Mouse (Mus musculus): ENCODE results near the gene Brk1. TPM values are rescaled to one million over a fixed set of nuclear protein-coding genes. Genes with fewer than 3 reads are reported as not detected.
A peak's percentile ranks its signal among the peaks of the same experiment; 100 is the strongest.

The Brk1 gene
- polyA plus RNA-seq, 1 experiment from 2014 or later: 220 TPM

- ATAC-seq (ENCODE audit: insufficient read depth, low FRiP score, low TSS enrichment) (no peak), DNase-seq (ENCODE audit: low spot score) (no peak)
- Histone ChIP-seq H3K4me1 (ENCODE audit: control insufficient read depth, insufficient read depth, low read length) (no peaks in the 10 kb centered on the region), H3K9me3 (ENCODE audit: control insufficient read depth, low read length) (no peaks in the 10 kb centered on the region), H3K4me2 (ENCODE audit: low read depth) (no peak overlapping the region), H3K27ac (ENCODE audit: low read depth, low read length) (no peak overlapping the region), H3K36me3 (ENCODE audit: control insufficient read depth, insufficient read depth, low read length) (peaks cover 12% of the 10 kb centered on the region), H3K4me3 (ENCODE audit: low read depth, low read length) (no peak overlapping the region), H3K9ac (ENCODE audit: low read length) (no peak overlapping the region), H3K27me3 (ENCODE audit: control insufficient read depth, insufficient read depth, low read length) (no peaks in the 10 kb centered on the region)
- WGBS: 91% methylated on average over 8 of the region's 8 CpGs
These were observed 7.8 kb downstream of the Brk1 start for GRCm38 (mm10) chr6:113612258-113612969.

DNA sequence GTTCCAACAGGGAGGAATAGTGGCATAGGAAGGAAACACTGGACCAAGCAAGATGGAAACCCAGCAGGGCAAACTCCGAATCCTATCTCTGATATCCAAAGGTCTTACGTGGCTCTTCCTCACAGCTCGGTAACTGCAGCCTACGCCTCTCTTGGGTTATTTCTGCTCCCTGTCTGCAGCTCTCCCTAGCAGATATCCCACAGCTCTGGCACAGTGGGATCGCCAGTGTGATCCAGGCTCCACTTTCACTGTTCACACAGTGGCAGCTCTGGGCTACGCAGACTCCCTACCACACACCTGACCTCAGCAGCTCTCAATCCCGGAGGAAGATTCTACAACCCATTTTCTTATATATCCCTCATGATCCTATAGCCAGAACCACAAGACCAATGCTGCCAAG is 9.6 kb downstream of the Brk1 start:
- WGBS: 97% methylated on average over 7 of the region's 7 CpGs
- H3K36me3 ChIP-seq (ENCODE audit: control insufficient read depth, insufficient read depth, low read length): peaks cover 12% of the 10 kb centered on the region
- ATAC-seq (ENCODE audit: insufficient read depth, low FRiP score, low TSS enrichment): no peak
- H3K4me3 ChIP-seq (ENCODE audit: low read depth, low read length): no peak overlapping the region
- no peak overlapping the region for H3K9ac ChIP-seq (ENCODE audit: low read length)
- no peak overlapping the region for H3K4me2 ChIP-seq (ENCODE audit: low read depth)
- H3K27me3 ChIP-seq (ENCODE audit: control insufficient read depth, insufficient read depth, low read length): no peaks in the 10 kb centered on the region
- DNase-seq (ENCODE audit: low spot score): no peak
- H3K9me3 ChIP-seq (ENCODE audit: control insufficient read depth, low read length): no peaks in the 10 kb centered on the region
- no peaks in the 10 kb centered on the region for H3K4me1 ChIP-seq (ENCODE audit: control insufficient read depth, insufficient read depth, low read length)
- H3K27ac ChIP-seq (ENCODE audit: low read depth, low read length): no peak overlapping the region

DNA sequence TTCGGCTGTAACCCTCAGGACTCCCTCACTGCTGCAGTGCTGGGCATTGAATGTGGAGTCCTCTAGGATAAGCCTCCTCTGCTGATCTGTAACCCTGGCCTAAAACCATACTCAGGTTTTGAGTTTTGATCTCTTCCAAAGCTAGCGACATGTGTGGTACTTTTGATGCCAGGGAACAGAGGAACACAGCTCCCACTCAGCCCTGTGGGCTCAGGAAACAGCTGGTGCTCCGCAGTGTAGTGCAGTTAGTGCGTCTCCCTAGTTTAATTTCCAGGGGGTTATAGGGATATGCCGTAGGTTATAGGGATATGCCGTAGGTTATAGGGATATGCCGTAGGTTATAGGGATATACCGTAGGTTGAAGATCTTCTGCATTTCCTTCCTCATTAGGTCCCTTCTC is 10.4 kb downstream of the Brk1 start:
- H3K9ac ChIP-seq (ENCODE audit: low read length): no peak overlapping the region
- H3K4me2 ChIP-seq (ENCODE audit: low read depth): no peak overlapping the region
- peaks cover 12% of the 10 kb centered on the region for H3K36me3 ChIP-seq (ENCODE audit: control insufficient read depth, insufficient read depth, low read length)
- ATAC-seq (ENCODE audit: insufficient read depth, low FRiP score, low TSS enrichment) (no peak), DNase-seq (ENCODE audit: low spot score) (no peak)
- 97% methylated on average over 8 of the region's 8 CpGs for WGBS
- H3K9me3 ChIP-seq (ENCODE audit: control insufficient read depth, low read length): no peaks in the 10 kb centered on the region
- H3K27ac ChIP-seq (ENCODE audit: low read depth, low read length): no peak overlapping the region
- no peak overlapping the region for H3K4me3 ChIP-seq (ENCODE audit: low read depth, low read length)
- no peaks in the 10 kb centered on the region for H3K4me1 ChIP-seq (ENCODE audit: control insufficient read depth, insufficient read depth, low read length)
- H3K27me3 ChIP-seq (ENCODE audit: control insufficient read depth, insufficient read depth, low read length): no peaks in the 10 kb centered on the region

- ATAC-seq (ENCODE audit: insufficient read depth, low FRiP score, low TSS enrichment) (no peak), DNase-seq (ENCODE audit: low spot score) (no peak)
- Histone ChIP-seq H3K4me3 (ENCODE audit: low read depth, low read length) (no peak overlapping the region), H3K27ac (ENCODE audit: low read depth, low read length) (no peak overlapping the region), H3K36me3 (ENCODE audit: control insufficient read depth, insufficient read depth, low read length) (peaks cover 12% of the 10 kb centered on the region), H3K9ac (ENCODE audit: low read length) (no peak overlapping the region), H3K9me3 (ENCODE audit: control insufficient read depth, low read length) (no peaks in the 10 kb centered on the region), H3K4me2 (ENCODE audit: low read depth) (no peak overlapping the region), H3K4me1 (ENCODE audit: control insufficient read depth, insufficient read depth, low read length) (no peaks in the 10 kb centered on the region), H3K27me3 (ENCODE audit: control insufficient read depth, insufficient read depth, low read length) (no peaks in the 10 kb centered on the region)
- WGBS: 93% methylated on average over 4 of the region's 4 CpGs
These were observed 10.9 kb downstream of the Brk1 start for GRCm38 (mm10) chr6:113615489-113615888.

DNA sequence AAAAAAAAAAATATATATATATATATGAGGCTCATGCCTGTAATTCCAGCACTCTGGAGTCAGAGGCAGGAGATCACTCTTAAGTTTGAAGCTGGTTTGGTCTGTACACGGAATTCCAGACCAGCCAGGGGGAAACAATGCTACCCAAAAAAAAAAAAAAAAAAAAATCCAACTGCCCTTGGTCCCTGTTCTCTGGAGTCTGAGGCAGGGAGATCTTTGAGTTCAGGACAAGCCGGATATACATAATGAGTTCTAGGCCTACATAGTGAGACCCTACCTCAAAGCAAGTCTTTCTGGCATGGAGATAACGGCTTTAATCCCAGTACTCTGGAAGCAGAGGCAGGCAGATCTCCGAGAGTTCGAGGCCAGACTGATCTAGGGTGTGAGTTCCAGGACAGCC is 18.8 kb downstream of the Brk1 start:
- Histone ChIP-seq H3K4me2 (ENCODE audit: low read depth) (peak overlapping the region; percentile 91), H3K9me3 (ENCODE audit: control insufficient read depth, low read length) (no peaks in the 10 kb centered on the region), H3K27me3 (ENCODE audit: control insufficient read depth, insufficient read depth, low read length) (no peaks in the 10 kb centered on the region), H3K27ac (ENCODE audit: low read depth, low read length) (no peak overlapping the region), H3K4me1 (ENCODE audit: control insufficient read depth, insufficient read depth, low read length) (peaks cover 8% of the 10 kb centered on the region), H3K36me3 (ENCODE audit: control insufficient read depth, insufficient read depth, low read length) (peaks cover 2% of the 10 kb centered on the region; the same call in 1 of the 2 replicates), H3K9ac (ENCODE audit: low read length) (no peak overlapping the region), H3K4me3 (ENCODE audit: low read depth, low read length) (peak overlapping the region; percentile 73)
- no peak for ATAC-seq (ENCODE audit: insufficient read depth, low FRiP score, low TSS enrichment)
- WGBS: 67% methylated on average over 5 of the region's 5 CpGs
- DNase-seq (ENCODE audit: low spot score): no peak

- Histone ChIP-seq H3K27me3 (ENCODE audit: control insufficient read depth, insufficient read depth, low read length) (no peaks in the 10 kb centered on the region), H3K9ac (ENCODE audit: low read length) (peak within 1 kb of the TSS; percentile 91), H3K36me3 (ENCODE audit: control insufficient read depth, insufficient read depth, low read length) (peaks cover 2% of the 10 kb centered on the region), H3K4me1 (ENCODE audit: control insufficient read depth, insufficient read depth, low read length) (peaks cover 8% of the 10 kb centered on the region), H3K4me3 (ENCODE audit: low read depth, low read length) (peak within 1 kb of the TSS; percentile 73), H3K27ac (ENCODE audit: low read depth, low read length) (peak within 1 kb of the TSS; percentile 82), H3K4me2 (ENCODE audit: low read depth) (peak within 1 kb of the TSS; percentile 91), H3K9me3 (ENCODE audit: control insufficient read depth, low read length) (no peaks in the 10 kb centered on the region)
- peak; percentile 89 for ATAC-seq (ENCODE audit: insufficient read depth, low FRiP score, low TSS enrichment)
- DNase-seq (ENCODE audit: low spot score): peak; percentile 88
- WGBS: under 1% methylated on average over 56 of the region's 76 CpGs
These were observed 19.6 kb downstream of the Brk1 start, which contains the start of gene Vhl for GRCm38 (mm10) chr6:113623941-113624751. Gene Vhl, plus strand, starts transcription at chr6:113623959.

DNA sequence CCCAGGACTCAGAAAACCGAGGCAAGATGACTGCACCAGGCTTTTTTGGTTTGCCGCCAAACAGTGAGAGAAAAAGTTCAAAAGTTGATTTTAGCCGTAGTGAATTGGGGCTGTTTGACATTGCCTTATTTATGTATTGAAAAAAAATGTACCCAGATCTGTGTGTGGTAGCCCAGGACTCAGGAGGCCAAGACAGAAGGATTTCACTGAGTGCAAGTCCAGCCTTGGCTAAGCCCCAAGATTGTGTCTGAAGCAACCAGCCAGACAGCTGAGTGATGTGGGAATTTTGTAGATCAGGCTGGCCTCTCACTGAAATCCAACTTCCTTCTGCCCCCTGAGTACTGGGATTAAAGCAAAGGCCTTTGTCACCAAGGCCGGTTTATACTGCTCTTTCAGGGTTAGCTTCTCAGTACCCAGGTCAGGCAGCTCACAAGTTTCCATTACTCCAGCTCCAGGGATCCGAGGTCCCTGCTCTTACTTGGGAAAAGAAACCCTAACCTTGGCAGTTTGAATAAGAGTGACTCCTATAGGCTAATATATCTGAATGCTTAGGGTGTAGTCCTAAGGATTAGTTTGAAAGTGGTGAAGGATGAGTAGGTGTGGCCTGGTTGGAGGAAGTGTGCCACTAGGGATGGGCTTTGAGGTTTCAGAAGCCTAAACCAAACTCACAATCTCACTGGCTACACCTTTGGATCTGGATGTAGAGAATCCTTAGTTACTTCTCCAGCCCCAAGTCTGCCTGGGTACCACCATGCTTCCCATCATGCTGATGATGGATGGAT is 20.6 kb downstream of the Brk1 start:
- Histone ChIP-seq H3K27me3 (ENCODE audit: control insufficient read depth, insufficient read depth, low read length) (no peaks in the 10 kb centered on the region), H3K36me3 (ENCODE audit: control insufficient read depth, insufficient read depth, low read length) (peaks cover 4% of the 10 kb centered on the region), H3K9me3 (ENCODE audit: control insufficient read depth, low read length) (no peaks in the 10 kb centered on the region), H3K4me3 (ENCODE audit: low read depth, low read length) (peak overlapping the region; percentile 73), H3K27ac (ENCODE audit: low read depth, low read length) (no peak overlapping the region), H3K9ac (ENCODE audit: low read length) (peak overlapping the region; percentile 91), H3K4me2 (ENCODE audit: low read depth) (peak overlapping the region; percentile 91), H3K4me1 (ENCODE audit: control insufficient read depth, insufficient read depth, low read length) (peaks cover 8% of the 10 kb centered on the region)
- DNase-seq (ENCODE audit: low spot score) (no peak), ATAC-seq (ENCODE audit: insufficient read depth, low FRiP score, low TSS enrichment) (no peak)
- WGBS: 57% methylated on average over 5 of the region's 5 CpGs

DNA sequence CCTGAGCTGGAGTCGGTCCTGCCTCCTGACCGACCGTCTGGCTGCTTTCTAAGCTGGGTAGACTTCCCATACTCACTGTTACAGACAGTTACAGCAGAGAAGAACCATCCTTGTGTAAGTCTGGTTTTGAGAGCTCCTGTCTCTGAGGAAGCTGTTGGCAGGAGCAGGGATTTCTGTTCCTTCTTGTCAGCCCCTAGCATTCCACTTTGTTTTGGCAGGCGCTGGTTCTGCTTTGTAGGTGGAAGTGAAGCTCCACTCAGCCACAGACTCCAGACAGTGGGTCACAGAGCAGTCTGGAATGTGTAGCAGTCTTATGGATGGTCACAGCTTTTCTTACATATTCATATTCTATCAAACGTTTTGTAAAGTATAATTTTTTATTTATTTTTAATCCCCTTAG is 25.8 kb downstream of the Brk1 start:
- Histone ChIP-seq H3K4me2 (ENCODE audit: low read depth) (no peak overlapping the region), H3K27me3 (ENCODE audit: control insufficient read depth, insufficient read depth, low read length) (no peaks in the 10 kb centered on the region), H3K9ac (ENCODE audit: low read length) (no peak overlapping the region), H3K36me3 (ENCODE audit: control insufficient read depth, insufficient read depth, low read length) (peaks cover 7% of the 10 kb centered on the region), H3K9me3 (ENCODE audit: control insufficient read depth, low read length) (no peaks in the 10 kb centered on the region), H3K4me3 (ENCODE audit: low read depth, low read length) (no peak overlapping the region), H3K4me1 (ENCODE audit: control insufficient read depth, insufficient read depth, low read length) (peaks cover 1% of the 10 kb centered on the region), H3K27ac (ENCODE audit: low read depth, low read length) (no peak overlapping the region)
- ATAC-seq (ENCODE audit: insufficient read depth, low FRiP score, low TSS enrichment): no peak
- DNase-seq (ENCODE audit: low spot score): no peak
- 85% methylated on average over 5 of the region's 5 CpGs for WGBS

All from neural tube, embryonic 11.5 days (tissue).